Mouse (Mus musculus): ENCODE data around the gene Tbk1. TPM values are rescaled to one million over a fixed set of nuclear protein-coding genes. Genes with fewer than 3 reads are reported as not detected.

Tbk1 gene
- polyA plus RNA-seq (2015; fragmentation: Nextera tagmentation; extraction: Ambion mirVana): 32.3 and 35.9 TPM in 2 replicates

DNA sequence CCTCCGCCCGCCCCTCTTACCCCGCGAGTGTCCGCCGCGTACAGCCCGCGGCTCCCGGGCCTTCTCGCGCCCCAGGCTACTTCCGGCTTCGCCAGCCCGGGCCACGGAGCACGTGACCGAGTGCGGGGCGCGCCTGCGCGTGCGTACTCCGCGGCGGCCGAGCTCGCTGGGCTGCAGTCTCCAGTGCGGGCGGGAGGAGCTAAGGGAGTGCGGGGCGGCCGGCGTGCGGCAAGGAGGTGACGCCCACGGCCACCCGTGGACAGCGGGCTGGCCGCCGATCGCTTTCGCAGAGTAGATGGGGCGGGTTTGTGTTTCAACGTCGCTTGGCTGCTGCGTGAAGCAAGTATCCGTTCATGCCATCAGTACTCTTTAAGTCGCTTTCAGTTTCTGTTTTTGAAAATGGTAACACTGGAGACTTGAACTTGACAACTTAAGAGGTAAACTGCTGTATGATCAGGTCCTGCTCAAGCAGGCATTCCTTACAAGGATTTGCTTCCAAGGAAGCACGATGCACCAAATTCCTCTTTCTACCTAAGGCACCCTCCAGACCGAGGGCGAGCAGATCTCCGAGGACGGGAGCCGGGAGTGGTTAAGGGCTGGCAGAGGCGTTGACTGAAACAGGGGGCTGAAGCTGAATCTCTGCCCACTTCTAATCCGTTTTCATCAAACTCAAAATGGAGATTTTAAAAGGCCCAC is at the start of gene Tbk1:
Gene Tbk1, minus strand, starts transcription at position 113 of the 696 bp plus-strand sequence.
- H3K27ac ChIP-seq: peak within 1 kb of the TSS; percentile 77
- peak; percentile 93 for ATAC-seq (ENCODE audit: insufficient number of reproducible peaks, insufficient read depth, low FRiP score, low TSS enrichment, low read depth)
- H3K4me3 ChIP-seq: peak within 1 kb of the TSS; percentile 89
- peak within 1 kb of the TSS; percentile 93 for H3K9ac ChIP-seq
- H3K36me3 ChIP-seq: peaks cover 47% of the 10 kb centered on the region
- under 1% methylated on average over 55 of the region's 58 CpGs for WGBS
- H3K9me3 ChIP-seq: no peaks in the 10 kb centered on the region
- H3K4me2 ChIP-seq: peak within 1 kb of the TSS; percentile 62
- peaks cover 9% of the 10 kb centered on the region for H3K4me1 ChIP-seq
- no peaks in the 10 kb centered on the region for H3K27me3 ChIP-seq

DNA sequence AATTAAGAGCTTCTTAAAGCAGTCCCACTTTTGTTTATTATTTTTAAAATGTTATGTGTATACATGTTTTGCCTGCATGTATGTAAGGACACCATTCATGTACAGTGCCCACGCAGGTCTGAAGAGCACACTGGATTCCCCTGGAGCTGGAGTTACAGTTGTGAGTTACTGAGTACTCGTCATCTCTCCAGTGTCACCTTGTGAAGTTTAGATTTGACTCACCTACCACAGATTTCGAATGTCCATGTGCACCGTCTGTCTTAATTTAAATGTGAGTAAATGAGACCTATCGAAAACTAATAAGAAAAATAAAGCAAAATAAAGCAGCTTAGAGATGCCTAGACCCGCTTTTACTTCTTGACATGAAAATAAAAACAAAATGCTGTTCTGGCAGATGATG is 49.7 kb upstream of the Tbk1 start:
- 83% methylated on average over 6 of the region's 6 CpGs for WGBS
- H3K4me3 ChIP-seq: no peak overlapping the region
- no peaks in the 10 kb centered on the region for H3K9me3 ChIP-seq
- ATAC-seq (ENCODE audit: insufficient number of reproducible peaks, insufficient read depth, low FRiP score, low TSS enrichment, low read depth): no peak
- H3K4me2 ChIP-seq: no peak overlapping the region
- H3K27ac ChIP-seq: no peak overlapping the region
- peaks cover 5% of the 10 kb centered on the region; the same call in 1 of the 2 replicates for H3K4me1 ChIP-seq
- H3K9ac ChIP-seq: no peak overlapping the region
- peaks cover 5% of the 10 kb centered on the region; the same call in 1 of the 2 replicates for H3K27me3 ChIP-seq
- no peaks in the 10 kb centered on the region for H3K36me3 ChIP-seq

DNA sequence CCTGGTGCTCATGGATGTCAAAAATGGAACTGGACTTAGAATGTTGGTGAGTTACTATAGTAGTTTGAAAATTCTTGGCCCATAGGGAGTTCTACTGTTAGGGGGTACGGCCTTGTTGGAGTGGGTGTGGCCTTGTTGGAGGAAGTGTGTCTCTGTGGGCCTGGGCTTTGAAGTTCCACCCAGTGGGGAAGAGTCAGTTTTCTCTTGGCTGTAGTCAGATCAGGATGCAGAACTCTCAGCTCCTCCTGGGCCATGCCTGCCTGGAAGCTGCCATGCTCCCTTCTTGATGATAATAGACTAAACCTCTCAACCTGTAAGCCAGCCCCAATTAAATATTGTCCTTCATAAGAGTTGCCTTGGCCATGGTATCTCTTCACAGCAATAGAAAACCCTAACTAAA is 47.6 kb upstream of the Tbk1 start:
- Histone ChIP-seq H3K4me1 (no peaks in the 10 kb centered on the region), H3K9ac (no peak overlapping the region), H3K4me2 (no peak overlapping the region), H3K27ac (no peak overlapping the region), H3K9me3 (no peaks in the 10 kb centered on the region), H3K36me3 (no peaks in the 10 kb centered on the region), H3K4me3 (no peak overlapping the region), H3K27me3 (no peaks in the 10 kb centered on the region)
- WGBS: 45% methylated on average over 1 of the region's 1 CpGs
- no peak for ATAC-seq (ENCODE audit: insufficient number of reproducible peaks, insufficient read depth, low FRiP score, low TSS enrichment, low read depth)

DNA sequence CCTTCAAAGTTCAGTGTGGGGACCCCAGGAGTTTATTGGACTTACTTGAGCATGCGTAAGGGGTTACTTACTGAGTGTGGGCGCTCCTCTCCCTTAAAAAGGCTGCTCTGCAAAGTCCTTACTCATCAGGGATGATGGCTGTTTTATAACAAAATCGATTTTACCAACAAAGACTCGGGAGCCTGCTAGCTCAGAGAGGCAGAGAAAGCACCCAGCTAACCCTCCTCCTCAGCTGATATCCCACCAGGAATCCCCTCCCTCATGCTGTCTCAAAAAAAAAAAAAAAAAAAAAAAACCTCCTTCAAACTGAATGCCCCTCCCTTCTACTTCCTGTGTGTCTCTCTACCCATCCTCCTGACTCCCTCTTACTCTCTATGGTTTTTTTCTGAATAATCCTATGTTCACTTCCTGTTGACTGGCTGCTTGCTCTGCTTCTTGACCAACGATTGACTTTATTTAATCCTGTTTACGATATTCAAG is 42.0 kb upstream of the Tbk1 start:
- H3K4me1 ChIP-seq: peaks cover 8% of the 10 kb centered on the region
- WGBS: 93% methylated on average over 6 of the region's 6 CpGs
- H3K9ac ChIP-seq: no peak overlapping the region
- H3K9me3 ChIP-seq: no peaks in the 10 kb centered on the region
- no peaks in the 10 kb centered on the region for H3K36me3 ChIP-seq
- no peak overlapping the region for H3K27ac ChIP-seq
- no peak for ATAC-seq (ENCODE audit: insufficient number of reproducible peaks, insufficient read depth, low FRiP score, low TSS enrichment, low read depth)
- H3K4me2 ChIP-seq: no peak overlapping the region
- H3K4me3 ChIP-seq: no peak overlapping the region
- no peaks in the 10 kb centered on the region for H3K27me3 ChIP-seq

DNA sequence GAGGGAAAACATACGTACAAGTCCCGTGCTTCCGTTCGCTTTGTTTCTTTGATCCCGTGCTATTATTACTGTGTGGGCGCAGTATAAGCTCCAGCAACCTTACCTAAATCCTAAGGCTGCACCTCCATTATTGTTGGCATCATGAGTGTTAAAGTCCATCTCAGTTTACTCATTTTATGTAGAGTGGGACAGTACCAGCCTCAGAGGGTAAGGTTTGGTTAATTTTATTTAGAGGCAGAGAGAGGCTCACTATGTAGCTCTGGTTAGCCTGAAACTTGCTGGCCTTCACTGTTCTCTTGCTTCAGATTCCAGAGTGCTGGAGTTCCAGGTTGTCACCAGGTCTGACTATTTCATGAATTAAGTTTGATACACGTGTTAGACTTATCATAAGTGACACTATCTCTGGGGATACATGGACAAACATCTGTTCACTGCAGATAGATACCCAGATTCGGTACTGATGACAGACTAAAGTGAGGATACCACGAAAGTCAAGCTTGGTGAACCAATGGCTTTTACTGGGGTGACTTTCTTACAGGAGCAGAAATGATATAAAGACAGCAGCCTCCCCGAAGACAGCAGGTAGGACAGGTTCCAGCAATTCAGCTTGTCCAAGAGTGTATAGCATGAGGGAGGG is 40.7 kb upstream of the Tbk1 start:
- WGBS: 82% methylated on average over 10 of the region's 10 CpGs
- Histone ChIP-seq H3K4me3 (no peak overlapping the region), H3K4me2 (no peak overlapping the region), H3K4me1 (peaks cover 8% of the 10 kb centered on the region), H3K27ac (no peak overlapping the region), H3K36me3 (peaks cover 3% of the 10 kb centered on the region), H3K9ac (no peak overlapping the region), H3K27me3 (no peaks in the 10 kb centered on the region), H3K9me3 (no peaks in the 10 kb centered on the region)
- ATAC-seq (ENCODE audit: insufficient number of reproducible peaks, insufficient read depth, low FRiP score, low TSS enrichment, low read depth): no peak

DNA sequence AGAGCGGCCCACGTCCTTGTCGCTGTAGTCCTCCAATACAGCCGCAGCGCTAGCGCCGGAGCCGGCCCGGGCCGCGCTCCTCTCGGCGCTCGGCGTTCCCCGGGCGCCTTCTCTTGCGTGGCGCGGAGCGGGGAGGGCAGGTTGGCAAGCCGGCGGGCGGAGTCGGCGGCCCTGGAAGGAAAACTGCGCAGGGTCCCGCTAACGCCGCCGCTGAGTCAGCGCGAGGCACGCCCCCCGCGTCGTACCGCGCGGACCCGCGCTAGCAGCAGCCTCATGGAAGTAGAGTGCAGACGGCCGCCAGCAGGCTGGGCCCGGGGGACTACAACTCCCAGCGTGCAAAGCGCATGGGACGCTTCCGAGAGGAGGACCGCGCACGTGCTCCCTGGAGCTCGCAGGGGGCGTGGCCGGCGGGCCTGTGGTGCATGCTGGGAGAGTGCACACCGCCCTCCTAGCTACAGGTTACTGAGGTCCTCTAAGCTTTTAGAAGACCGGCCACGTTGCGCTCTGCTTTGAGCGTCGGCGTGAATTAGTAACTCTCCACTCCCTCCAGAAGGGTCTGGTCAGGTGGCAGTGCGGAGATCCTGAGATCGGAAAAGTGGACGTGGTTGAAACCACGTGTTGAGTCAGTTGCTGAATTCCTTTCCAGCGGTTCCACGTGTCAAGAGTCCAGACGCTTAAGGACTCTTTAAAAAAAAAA is 39.7 kb upstream of the Tbk1 start, which contains the start of gene Xpot:
Gene Xpot, minus strand, starts transcription at position 147 of the 697 bp plus-strand sequence.
- Histone ChIP-seq H3K27me3 (no peaks in the 10 kb centered on the region), H3K9ac (peak within 1 kb of the TSS; percentile 94), H3K4me2 (peak within 1 kb of the TSS; percentile 77), H3K4me1 (peaks cover 8% of the 10 kb centered on the region), H3K27ac (peak within 1 kb of the TSS; percentile 96), H3K4me3 (peak within 1 kb of the TSS; percentile 88), H3K36me3 (peaks cover 13% of the 10 kb centered on the region), H3K9me3 (no peaks in the 10 kb centered on the region)
- WGBS: under 1% methylated on average over 70 of the region's 70 CpGs
- ATAC-seq (ENCODE audit: insufficient number of reproducible peaks, insufficient read depth, low FRiP score, low TSS enrichment, low read depth): peak; percentile 100

DNA sequence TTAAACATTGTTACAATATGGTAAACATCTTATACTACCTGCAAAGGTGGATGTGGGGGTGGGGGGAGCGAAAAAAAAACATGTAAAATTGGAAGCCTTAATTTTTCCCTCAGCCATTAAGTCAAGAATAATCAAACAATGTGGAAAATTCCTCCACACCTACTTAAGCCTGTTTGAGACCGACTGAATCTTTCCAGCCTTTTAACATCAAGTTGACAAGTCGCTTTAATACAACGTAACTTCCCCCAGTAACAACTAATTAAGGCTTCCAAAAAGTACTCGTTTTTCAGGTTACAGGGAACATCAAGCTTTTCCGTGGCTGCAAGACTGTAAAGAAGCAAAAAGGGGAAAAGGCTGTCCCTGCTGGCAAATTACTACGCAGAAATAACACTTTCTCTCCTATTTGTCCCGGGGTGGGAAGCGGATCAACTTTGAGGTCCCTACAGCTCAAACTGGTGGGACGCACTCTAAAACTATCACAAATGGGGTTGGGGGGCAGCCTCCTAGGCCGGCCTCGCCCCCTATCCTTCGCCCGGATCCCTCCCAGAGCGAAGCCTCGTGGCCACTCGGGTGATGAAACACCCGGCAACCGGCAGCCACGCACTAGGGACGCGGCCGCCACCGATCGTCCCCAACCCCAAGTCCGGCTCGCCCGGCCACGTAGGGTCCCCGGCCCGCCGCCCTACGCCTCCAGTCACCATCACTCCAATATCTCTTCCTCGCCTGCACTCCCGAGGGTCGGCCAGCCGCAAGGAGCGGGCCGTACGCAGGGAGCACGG is 39.0 kb upstream of the Tbk1 start:
- peak overlapping the region; percentile 94 for H3K9ac ChIP-seq
- H3K4me2 ChIP-seq: peak overlapping the region; percentile 77
- H3K4me3 ChIP-seq: peak overlapping the region; percentile 88
- peaks cover 21% of the 10 kb centered on the region for H3K36me3 ChIP-seq
- peak overlapping the region; percentile 96 for H3K27ac ChIP-seq
- H3K27me3 ChIP-seq: no peaks in the 10 kb centered on the region
- no peaks in the 10 kb centered on the region for H3K9me3 ChIP-seq
- no peak; the same call in 1 of the 2 replicates for ATAC-seq (ENCODE audit: insufficient number of reproducible peaks, insufficient read depth, low FRiP score, low TSS enrichment, low read depth)
- WGBS: under 1% methylated on average over 41 of the region's 41 CpGs
- peaks cover 8% of the 10 kb centered on the region for H3K4me1 ChIP-seq

DNA sequence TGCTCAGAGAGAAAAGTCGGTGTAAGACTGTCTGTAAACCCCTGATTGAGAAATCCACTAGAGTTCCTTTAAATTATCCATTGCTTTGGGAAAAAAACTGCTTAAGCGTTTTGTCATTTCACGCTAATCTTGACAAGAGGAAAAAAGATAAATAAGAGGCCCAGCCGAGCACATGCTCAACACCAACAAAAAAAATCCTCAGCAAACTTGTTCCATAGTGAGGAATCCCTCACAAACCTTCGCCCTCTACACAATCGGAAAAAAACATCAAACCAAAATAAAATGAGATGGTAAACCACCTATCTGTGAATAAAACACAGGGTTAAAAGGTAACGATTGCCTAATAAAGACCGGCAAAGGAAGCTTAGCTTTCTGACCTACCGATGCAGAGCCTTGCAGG is 38.4 kb upstream of the Tbk1 start:
- Histone ChIP-seq H3K27ac (no peak overlapping the region), H3K4me2 (peak overlapping the region; percentile 77), H3K4me1 (peaks cover 8% of the 10 kb centered on the region), H3K9me3 (no peaks in the 10 kb centered on the region), H3K9ac (peak overlapping the region; percentile 94), H3K36me3 (peaks cover 27% of the 10 kb centered on the region), H3K4me3 (peak overlapping the region; percentile 88), H3K27me3 (no peaks in the 10 kb centered on the region)
- WGBS: 14% methylated on average over 9 of the region's 9 CpGs
- ATAC-seq (ENCODE audit: insufficient number of reproducible peaks, insufficient read depth, low FRiP score, low TSS enrichment, low read depth): no peak

DNA sequence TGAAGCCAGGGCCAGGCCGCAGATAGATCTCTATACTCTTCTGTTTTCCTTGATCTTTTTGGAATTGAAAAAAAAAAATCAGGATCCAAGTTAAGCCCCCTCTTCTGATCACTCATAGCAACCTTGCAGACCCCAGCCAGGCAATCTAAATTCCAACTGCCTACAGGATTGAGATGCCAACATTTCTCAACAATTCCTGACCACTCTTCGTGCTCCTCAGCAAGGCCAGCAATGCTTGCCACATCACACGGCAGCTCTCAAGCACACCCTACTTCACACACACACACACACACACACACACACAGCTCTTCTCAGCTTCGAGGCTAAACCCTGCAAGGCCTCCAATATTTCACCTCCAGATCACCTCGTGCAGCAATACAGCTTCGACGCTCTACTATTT is 37.1 kb upstream of the Tbk1 start:
- H3K9ac ChIP-seq: no peak overlapping the region
- no peak overlapping the region for H3K4me2 ChIP-seq
- 87% methylated on average over 7 of the region's 7 CpGs for WGBS

GRCm38 (mm10) chr10:121622431-121622830 is 35.8 kb upstream of the Tbk1 start:
- H3K4me1 ChIP-seq: peaks cover 8% of the 10 kb centered on the region
- H3K4me2 ChIP-seq: no peak overlapping the region
- no peaks in the 10 kb centered on the region for H3K27me3 ChIP-seq
- ATAC-seq (ENCODE audit: insufficient number of reproducible peaks, insufficient read depth, low FRiP score, low TSS enrichment, low read depth): no peak
- no peak overlapping the region for H3K27ac ChIP-seq
- H3K4me3 ChIP-seq: no peak overlapping the region
- H3K9me3 ChIP-seq: no peaks in the 10 kb centered on the region
- H3K9ac ChIP-seq: no peak overlapping the region
- peaks cover 50% of the 10 kb centered on the region for H3K36me3 ChIP-seq
- 76% methylated on average over 6 of the region's 6 CpGs for WGBS

More for the DNA sequence above, 37.1 kb upstream of the Tbk1 start:
- Histone ChIP-seq H3K9me3 (no peaks in the 10 kb centered on the region), H3K36me3 (peaks cover 39% of the 10 kb centered on the region), H3K27ac (no peak overlapping the region), H3K4me3 (no peak overlapping the region), H3K4me1 (peaks cover 8% of the 10 kb centered on the region), H3K27me3 (no peaks in the 10 kb centered on the region)
- no peak for ATAC-seq (ENCODE audit: insufficient number of reproducible peaks, insufficient read depth, low FRiP score, low TSS enrichment, low read depth)

DNA sequence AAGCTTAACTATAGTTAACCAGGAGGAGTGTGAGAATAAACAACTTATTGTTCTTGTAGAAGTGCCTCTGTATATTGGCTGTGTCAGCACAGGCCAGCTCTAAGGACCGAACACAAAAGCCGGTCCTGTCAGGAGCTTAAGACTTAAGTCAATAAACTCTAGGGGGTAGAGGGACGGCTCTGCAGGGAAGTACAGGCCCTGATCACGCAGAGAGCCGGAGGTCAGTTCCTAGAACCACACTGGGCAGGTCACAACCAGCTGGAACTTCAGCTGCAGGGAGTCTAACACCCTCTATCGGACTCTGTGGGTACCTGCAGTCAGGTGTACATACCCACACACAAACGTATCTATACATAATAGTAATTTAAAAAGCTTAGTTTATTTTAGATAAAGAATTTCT is 29.3 kb upstream of the Tbk1 start:
- no peak overlapping the region for H3K9ac ChIP-seq
- H3K9me3 ChIP-seq: no peaks in the 10 kb centered on the region
- 59% methylated on average over 7 of the region's 7 CpGs for WGBS
- no peaks in the 10 kb centered on the region for H3K4me1 ChIP-seq
- no peak overlapping the region for H3K4me2 ChIP-seq
- no peaks in the 10 kb centered on the region for H3K27me3 ChIP-seq
- no peak overlapping the region for H3K27ac ChIP-seq
- no peak overlapping the region for H3K4me3 ChIP-seq
- no peak for ATAC-seq (ENCODE audit: insufficient number of reproducible peaks, insufficient read depth, low FRiP score, low TSS enrichment, low read depth)
- H3K36me3 ChIP-seq: peaks cover 91% of the 10 kb centered on the region

All from embryonic facial prominence, embryonic 13.5 days (tissue).